Mouse (Mus musculus) megakaryocyte, embryonic 14.5 days (primary cell): ENCODE measurements at regions not wholly inside any gene's neighbourhood (a gene's known extent, or its start where the extent isn't known, plus 50 kb on each side); places are given as distances from the start of the nearest gene placed in this dataset.

Experiments
- FLI1 ChIP-seq: IDR thresholded peaks from 2 replicates; pipeline ENCODE4 v1.6.1; 2012; ENCODE audit warnings: low read length, inconsistent platforms, mixed read lengths
- GATA1 ChIP-seq: IDR thresholded peaks from 3 replicates; pipeline ENCODE4 v1.6.1; 2012; ENCODE audit warnings: mixed read lengths, low read length, inconsistent platforms, borderline replicate concordance

GRCm38 (mm10) chr8:127734059-127734458, 624.3 kb upstream of the Nrp1 start:
- TF ChIP-seq GATA1, result no peak
- no peak for TF ChIP-seq FLI1
